Mouse (Mus musculus): ENCODE measurements at regions not wholly inside any gene's neighbourhood (a gene's known extent, or its start where the extent isn't known, plus 50 kb on each side); places are given as distances from the start of the nearest gene placed in this dataset.

GRCm38 (mm10) chr15:61770721-61771542 is 848.1 kb upstream of the A1bg start:
- intact Hi-C loops (cut with DNase I): no loop called here

- intact Hi-C loops (cut with DNase I): no loop called here
Observed at GRCm38 (mm10) chr15:61766544-61767094, 843.8 kb upstream of the A1bg start.

DNA sequence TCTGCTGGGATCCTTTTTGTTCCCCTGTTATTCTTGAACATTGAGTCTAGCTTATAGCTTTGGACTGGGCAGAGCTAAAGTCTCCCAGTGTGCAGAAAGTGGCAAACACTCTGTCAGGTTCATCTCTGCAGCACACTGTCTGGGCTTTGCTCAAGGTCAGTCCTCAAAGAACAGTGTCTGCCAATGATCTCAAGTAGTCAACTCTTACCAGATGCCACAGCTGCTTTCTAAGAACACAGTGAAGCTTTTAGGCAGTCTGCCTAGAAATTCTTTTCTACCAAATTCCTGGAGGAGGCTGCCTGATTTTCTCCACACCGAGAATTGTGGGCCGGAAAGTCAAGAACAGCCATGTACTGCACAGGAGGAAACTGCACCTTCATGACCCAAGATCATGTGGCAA is 831.0 kb upstream of the A1bg start:
- intact Hi-C loops (cut with DNase I): no loop called here

DNA sequence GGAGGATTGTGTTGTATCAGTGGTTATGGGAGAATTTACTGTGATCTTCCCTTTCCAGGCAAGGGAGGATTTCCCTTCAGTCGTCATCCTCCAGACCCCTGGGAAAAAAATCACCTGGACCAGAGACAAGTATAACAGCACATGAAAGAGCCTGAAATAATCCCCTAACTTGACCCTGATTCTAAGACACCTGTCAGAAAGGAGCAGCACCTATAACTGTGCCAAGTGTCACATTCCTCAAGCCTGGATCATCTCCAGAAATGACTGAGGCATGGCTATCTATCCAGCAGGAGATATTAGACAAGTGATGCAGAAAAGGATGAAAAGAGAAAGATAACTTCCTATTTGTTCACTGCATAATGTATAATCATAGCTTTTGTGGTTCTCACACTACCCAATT is 800.9 kb upstream of the A1bg start:
- intact Hi-C loops (cut with DNase I): no loop called here

GRCm38 (mm10) chr15:61718486-61718885 is 795.7 kb upstream of the A1bg start:
- intact Hi-C loops (cut with DNase I): no loop called here

- intact Hi-C loops (cut with DNase I): no loop called here
Observed at GRCm38 (mm10) chr15:61717216-61717615, 794.4 kb upstream of the A1bg start.

DNA sequence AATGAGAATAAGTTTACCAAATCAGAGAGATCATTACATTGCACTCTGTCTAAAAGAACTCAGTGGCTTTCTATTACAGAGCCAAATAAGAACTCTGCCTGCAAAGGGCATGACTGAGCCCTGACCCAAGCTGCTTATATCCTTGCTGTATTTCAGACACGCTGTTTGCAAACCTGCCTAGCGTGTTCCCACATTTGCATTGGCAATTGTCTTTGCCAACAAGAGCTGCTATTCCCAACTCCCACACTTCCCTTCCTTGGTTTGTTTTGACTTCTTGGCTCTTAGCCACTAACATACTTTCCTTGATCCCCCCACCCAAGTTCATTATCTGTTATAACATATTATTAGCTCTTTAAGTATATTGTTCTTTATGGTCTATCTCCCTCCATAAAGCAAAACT is 791.1 kb upstream of the A1bg start:
- intact Hi-C loops (cut with DNase I): no loop called here

- intact Hi-C loops (cut with DNase I): no loop called here
Observed at GRCm38 (mm10) chr15:61708928-61709327, 786.1 kb upstream of the A1bg start.

GRCm38 (mm10) chr15:61707952-61708351 is 785.1 kb upstream of the A1bg start:
- intact Hi-C loops (cut with DNase I): no loop called here

GRCm38 (mm10) chr15:61692679-61693078 is 769.9 kb upstream of the A1bg start:
- intact Hi-C loops (cut with DNase I): no loop called here

- intact Hi-C loops (cut with DNase I): no loop called here
Observed at GRCm38 (mm10) chr15:61690425-61690824, 767.6 kb upstream of the A1bg start.

DNA sequence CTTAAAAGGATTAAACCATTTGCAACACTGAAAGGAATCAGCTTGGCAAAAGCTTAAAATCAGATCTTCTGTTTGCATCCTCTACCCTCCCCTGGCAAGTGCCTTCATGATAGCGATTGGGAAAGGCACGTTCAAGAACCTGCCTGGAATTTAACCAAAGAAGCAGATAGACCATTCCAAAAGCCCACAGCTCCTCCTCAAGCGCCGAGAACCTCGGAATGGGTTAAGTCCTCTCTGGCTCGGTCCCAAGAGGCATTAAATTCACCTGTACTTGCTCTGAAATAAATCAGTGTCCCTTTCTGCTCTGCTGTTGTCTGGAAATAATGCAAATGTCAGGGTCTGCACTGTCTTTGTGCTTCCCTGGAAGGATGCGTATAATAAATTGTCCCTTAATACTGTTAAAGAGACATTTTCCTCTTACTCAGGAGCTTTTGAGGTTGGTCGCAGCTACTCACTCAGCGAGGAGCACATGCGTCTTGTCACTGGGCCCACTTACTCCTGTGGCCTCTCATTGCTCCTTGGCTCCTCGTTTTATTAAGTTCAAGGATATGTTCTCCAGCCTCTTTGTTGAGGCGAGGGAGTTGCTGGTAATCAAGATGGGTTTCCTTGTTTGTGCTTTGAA is 767.1 kb upstream of the A1bg start:
- intact Hi-C loops (cut with DNase I): no loop called here

DNA sequence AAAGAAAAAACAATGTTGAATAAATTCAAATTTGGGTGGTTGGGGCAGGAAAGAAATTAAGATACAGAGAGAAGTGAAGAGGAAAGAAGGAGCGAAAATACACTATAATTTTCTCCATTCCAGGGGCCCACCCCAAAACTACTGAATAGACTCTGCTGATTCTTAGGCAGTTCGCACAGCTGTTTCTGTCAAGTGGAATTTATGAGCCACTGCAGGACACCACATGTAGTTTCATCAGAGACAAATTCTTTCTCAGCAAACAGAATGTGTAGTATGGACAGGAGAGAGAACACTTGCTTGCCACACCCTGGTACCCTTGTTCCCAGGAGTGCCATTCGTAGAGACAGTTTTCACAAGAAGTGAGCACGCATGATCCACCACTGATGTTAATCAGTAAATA is 760.2 kb upstream of the A1bg start:
- intact Hi-C loops (cut with DNase I): no loop called here

- intact Hi-C loops (cut with DNase I): no loop called here
Observed at GRCm38 (mm10) chr15:61670556-61670955, 747.7 kb upstream of the A1bg start.

GRCm38 (mm10) chr15:61660581-61660980 is 737.8 kb upstream of the A1bg start:
- intact Hi-C loops (cut with DNase I): no loop called here

- intact Hi-C loops (cut with DNase I): no loop called here
Observed at GRCm38 (mm10) chr15:61656951-61657350, 734.1 kb upstream of the A1bg start.

- intact Hi-C loops (cut with DNase I): no loop called here
Observed at GRCm38 (mm10) chr15:61654846-61655245, 732.0 kb upstream of the A1bg start.

GRCm38 (mm10) chr15:61653853-61654252 is 731.0 kb upstream of the A1bg start:
- intact Hi-C loops (cut with DNase I): no loop called here

DNA sequence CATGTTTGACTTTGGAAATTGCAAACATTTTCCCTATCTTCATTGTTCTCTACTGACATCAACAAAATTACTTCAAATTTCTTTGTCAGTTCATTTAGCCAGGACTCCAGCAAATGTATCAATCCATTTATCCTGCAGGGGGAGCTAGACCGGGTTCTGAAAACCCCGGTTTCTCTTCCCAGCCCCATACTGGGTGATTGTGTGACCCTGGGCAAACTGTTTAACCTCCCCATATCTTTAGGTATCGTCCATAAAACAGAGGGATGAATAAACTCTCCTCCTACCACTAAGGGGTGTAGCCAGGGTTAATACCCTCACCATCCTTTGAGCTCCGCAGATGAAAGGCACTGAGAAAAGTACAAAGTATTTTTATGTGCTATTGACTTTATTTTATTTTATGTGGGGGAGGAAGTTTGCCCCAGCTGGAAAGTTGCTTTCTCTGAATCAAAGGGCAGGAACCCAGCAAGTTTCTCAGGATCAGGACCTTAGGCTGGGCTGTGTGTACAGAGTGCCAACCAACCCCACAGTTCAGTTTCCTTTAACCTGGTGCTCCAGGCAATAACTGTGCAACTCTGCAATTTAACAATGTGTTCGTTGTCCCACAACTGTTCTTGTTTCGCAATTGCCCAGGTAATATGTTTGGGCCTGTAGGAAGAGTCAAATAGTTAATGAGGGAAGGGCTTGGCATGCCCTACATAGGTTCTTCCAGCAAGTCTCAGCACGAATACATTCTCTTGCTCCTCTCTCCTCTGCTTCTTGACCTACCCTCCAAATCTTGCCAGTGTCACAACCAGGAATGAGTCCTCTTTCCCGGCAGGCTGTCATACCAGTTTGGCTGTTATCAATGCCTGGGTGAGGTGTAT is 696.1 kb upstream of the A1bg start:
- intact Hi-C loops (cut with DNase I): no loop called here

DNA sequence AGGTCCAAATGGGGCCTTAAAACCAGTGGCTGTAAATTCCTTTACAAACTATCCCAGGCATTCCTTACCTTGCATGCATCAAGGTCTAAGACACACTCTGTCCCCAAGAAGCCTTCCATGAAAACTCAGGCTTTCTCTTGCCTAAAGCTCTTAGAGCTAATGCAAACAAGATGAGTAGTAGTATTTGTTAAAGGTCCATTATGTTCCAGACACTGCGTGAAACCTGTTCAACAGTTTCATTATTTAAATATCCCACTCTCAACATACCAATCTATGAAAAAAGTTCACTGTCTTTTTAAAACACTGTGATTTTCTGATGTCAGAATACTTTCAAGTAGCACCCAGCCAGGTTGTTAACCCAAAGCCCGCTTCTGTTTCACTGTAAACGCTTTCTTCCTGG is 687.9 kb upstream of the A1bg start:
- intact Hi-C loops (cut with DNase I): no loop called here

DNA sequence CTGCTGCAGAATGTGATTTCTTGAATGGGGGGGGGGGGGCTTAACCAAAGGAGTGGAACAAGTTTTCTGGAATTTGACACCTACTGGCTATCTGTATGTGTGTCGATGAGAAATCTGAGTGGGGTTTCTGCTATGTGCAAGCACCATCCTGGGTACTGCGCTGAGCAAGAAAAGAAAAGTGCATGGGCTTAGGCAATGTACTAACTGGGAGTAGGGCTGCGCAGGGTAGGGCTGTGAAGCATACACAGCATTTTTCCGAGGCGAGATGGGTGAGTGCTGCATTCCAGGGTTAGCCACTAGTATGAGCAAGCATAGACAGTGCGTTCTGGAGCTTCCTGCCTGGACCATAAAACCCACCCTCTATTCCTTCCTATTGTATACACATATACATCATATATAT is 686.8 kb upstream of the A1bg start:
- intact Hi-C loops (cut with DNase I): no loop called here

DNA sequence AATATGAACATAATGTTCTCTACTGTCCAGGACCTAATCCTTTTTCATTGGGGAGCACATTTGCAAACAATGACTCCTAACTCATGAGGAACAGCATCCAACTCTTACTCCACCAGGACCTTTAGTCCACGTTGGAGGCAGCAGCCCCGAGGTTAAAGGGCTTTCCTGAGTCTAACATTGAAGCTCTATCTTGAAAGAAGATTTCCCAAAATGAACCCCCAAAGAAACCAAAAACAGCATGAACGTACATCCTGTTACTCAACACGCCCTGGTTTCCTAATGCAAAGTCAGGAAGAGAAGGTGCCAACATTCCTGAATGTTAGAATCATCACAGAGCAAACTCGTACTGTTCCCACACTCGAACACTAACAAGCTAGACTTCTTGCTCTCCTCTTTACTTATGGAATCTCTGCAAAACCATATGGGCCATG is 685.5 kb upstream of the A1bg start:
- intact Hi-C loops (cut with DNase I): no loop called here
